Mouse (Mus musculus) limb, embryonic 15.5 days (tissue): ENCODE results near the gene Zc3h13. TPM values are rescaled to one million over a fixed set of nuclear protein-coding genes. Genes with fewer than 3 reads are reported as not detected.

Experiments
- ATAC-seq: fragments of 200-750 bp; cut with Nextera tagmentation; 2 replicates; pipeline ENCODE4 v1.8.0; 2017; ENCODE audit warnings: low read depth, moderate TSS enrichment; ENCODE audit not compliant: insufficient number of reproducible peaks, low FRiP score, low TSS enrichment
- H3K27ac ChIP-seq: fragments of 300-500 bp; sonication (generic); 2 replicates; pipeline ENCODE4 v1.5.1; 2015; ENCODE audit warnings: moderate library complexity, mild to moderate bottlenecking, inconsistent platforms
- H3K27me3 ChIP-seq: fragments of 300-500 bp; sonication (generic); 2 replicates; pipeline ENCODE4 v1.6.1; 2015; ENCODE audit warnings: inconsistent platforms
- H3K36me3 ChIP-seq: fragments of 300-500 bp; sonication (generic); 2 replicates; pipeline ENCODE4 v1.6.1; 2015; ENCODE audit warnings: inconsistent platforms
- H3K4me1 ChIP-seq: fragments of 300-500 bp; sonication (generic); 2 replicates; pipeline ENCODE4 v1.6.1; 2015; ENCODE audit warnings: inconsistent platforms
- H3K4me2 ChIP-seq: fragments of 300-500 bp; sonication (generic); 2 replicates; pipeline ENCODE4 v1.6.1; 2015; ENCODE audit warnings: mild to moderate bottlenecking, inconsistent platforms
- H3K4me3 ChIP-seq: fragments of 300-500 bp; sonication (generic); 2 replicates; pipeline ENCODE4 v1.5.1; 2015; ENCODE audit warnings: mild to moderate bottlenecking, inconsistent platforms
- H3K9ac ChIP-seq: fragments of 300-500 bp; sonication (generic); 2 replicates; pipeline ENCODE4 v1.6.1; 2015; ENCODE audit warnings: inconsistent platforms
- H3K9me3 ChIP-seq: fragments of 300-500 bp; sonication (generic); 2 replicates; pipeline ENCODE4 v1.6.1; 2016; ENCODE audit warnings: inconsistent platforms
- WGBS: fragments of 180-500 bp; shearing (Covaris S2); methylation state at CpG from one replicate; pipeline ENCODE4 v1.1.7; 2015; 5-methylcytosine and 5-hydroxymethylcytosine counted together
- microRNA-seq: library from miRNA; unstranded; fragments of <30 nt; microRNA quantifications from one replicate; pipeline ENCODE4, GENCODE M21; 2016
- polyA plus RNA-seq: library from polyadenylated mRNA; unstranded; fragments of >200 nt; fragmentation: Nextera tagmentation; extraction: Ambion mirVana; gene quantifications from 2 replicates; pipeline ENCODE4 v1.2.1, GENCODE M21; 2015

Zc3h13 gene
- polyA plus RNA-seq, 1 experiment from 2014 or later: 33.5 TPM

GRCm38 (mm10) chr14:75377612-75378011, 93.4 kb downstream of the Zc3h13 start:
- no peak overlapping the region for H3K4me2 ChIP-seq
- H3K4me3 ChIP-seq: no peak overlapping the region
- H3K4me1 ChIP-seq: no peaks in the 10 kb centered on the region
- no peak overlapping the region for H3K9ac ChIP-seq
- H3K9me3 ChIP-seq: no peaks in the 10 kb centered on the region
- H3K36me3 ChIP-seq: no peaks in the 10 kb centered on the region
- ATAC-seq: no peak
- H3K27ac ChIP-seq: no peak overlapping the region
- H3K27me3 ChIP-seq: no peaks in the 10 kb centered on the region
- WGBS: 46% methylated on average over 7 of the region's 7 CpGs

Small RNAs within 50 kb of the gene (microRNA-seq; reads per million reads assigned to microRNA genes)
- not detected for gene Gm44482

Other genes with a start within 250 kb of the Zc3h13 start
- gene Lrrc63, start 153.5 kb upstream of the Zc3h13 start, polyA plus RNA-seq: not detected in 2 replicates
- gene Lcp1, start 153.3 kb upstream of the Zc3h13 start, polyA plus RNA-seq: 36.7 and 38.4 TPM in 2 replicates
- 0.15 and 0.45 TPM in 2 replicates for gene Cpb2, start 42.1 kb upstream of the Zc3h13 start, polyA plus RNA-seq
- 0.16 and 0.27 TPM in 2 replicates for gene Siah3, start 171.6 kb downstream of the Zc3h13 start, polyA plus RNA-seq